Mouse (Mus musculus) G1E-ER4 (cell line): Measurements from ENCODE around the gene Tppp. TPM values are rescaled to one million over a fixed set of nuclear protein-coding genes. Genes with fewer than 3 reads are reported as not detected.

ENCODE experiments used
- GATA1 ChIP-seq: IDR thresholded peaks from one replicate; pipeline ENCODE4 v1.8.0; 2012; ENCODE audit warnings: low read length, inconsistent platforms
- polyA plus RNA-seq: library from polyadenylated mRNA; stranded (reverse); fragments of >175 nt; gene quantifications from 2 replicates; pipeline ENCODE4 v1.2.3, GENCODE M21; 2012

Tppp gene
- polyA plus RNA-seq, 1 experiment, result not detected

GRCm38 (mm10) chr13:74062378-74063128 is 53.3 kb downstream of the Tppp start:
- TF ChIP-seq GATA1, result no peak

GRCm38 (mm10) chr13:74063340-74064050 is 54.3 kb downstream of the Tppp start:
- no peak for TF ChIP-seq GATA1

GRCm38 (mm10) chr13:74066576-74066975 is 57.4 kb downstream of the Tppp start:
- TF ChIP-seq GATA1, result no peak

- TF ChIP-seq GATA1, result no peak
These were observed 62.5 kb downstream of the Tppp start for GRCm38 (mm10) chr13:74071714-74072113.

GRCm38 (mm10) chr13:74073369-74073768 is 64.2 kb downstream of the Tppp start:
- TF ChIP-seq GATA1, result no peak

Other genes with a start within 250 kb of the Tppp start
- not detected in 2 replicates for gene Nkd2, start 161.8 kb upstream of the Tppp start, polyA plus RNA-seq
- gene Trip13, start 71.6 kb upstream of the Tppp start, polyA plus RNA-seq, result 3.9 and 5.4 TPM in 2 replicates
- 14.4 and 20.9 TPM in 2 replicates for gene Brd9, start 71.6 kb upstream of the Tppp start, polyA plus RNA-seq
- gene Zdhhc11, start 45.6 kb upstream of the Tppp start, polyA plus RNA-seq, result not detected in 2 replicates
- 0.77 and 4.1 TPM in 2 replicates for gene Cep72, start 52.9 kb downstream of the Tppp start, polyA plus RNA-seq
- gene Slc9a3, start 112.0 kb downstream of the Tppp start, polyA plus RNA-seq, result not detected in 2 replicates
- 3.1 and 31.0 TPM in 2 replicates for gene Exoc3, start 199.3 kb downstream of the Tppp start, polyA plus RNA-seq